Mouse (Mus musculus) E14TG2a.4 (cell line): ENCODE data around the gene Taf1b.

ENCODE experiments used
- CTCF ChIP-seq: conservative IDR thresholded peaks from 2 replicates; pipeline ENCODE4 v1.5.1; 2014; ENCODE audit warnings: low read length
- NANOG ChIP-seq: IDR thresholded peaks from 2 replicates; pipeline ENCODE4 v1.6.1; 2014; ENCODE audit warnings: borderline replicate concordance, low read length, mixed read lengths
- POU5F1 ChIP-seq: IDR thresholded peaks from 2 replicates; pipeline ENCODE4 v1.6.1; 2014; ENCODE audit warnings: low read length, borderline replicate concordance

GRCm38 (mm10) chr12:24547686-24548085, 49.5 kb downstream of the Taf1b start:
- TF ChIP-seq CTCF (no peak), NANOG (no peak), POU5F1 (no peak)
